Mouse (Mus musculus) naive thymus-derived CD4-positive, alpha-beta T cell, adult 2 months (primary cell): ENCODE results near the gene Usp13.

Experiments
- DNase-seq: peaks from one replicate; pipeline ENCODE4 v3.0.0-alpha.2; 2011; ENCODE audit warnings: low read depth

Usp13 gene

GRCm38 (mm10) chr3:32939802-32940501 lies 122.6 kb downstream of the Usp13 start:
- DNase-seq: no peak

GRCm38 (mm10) chr3:32947486-32947885 lies 130.1 kb downstream of the Usp13 start:
- DNase-seq: no peak

- no peak for DNase-seq
These were observed 134.0 kb downstream of the Usp13 start for GRCm38 (mm10) chr3:32951382-32951781.

GRCm38 (mm10) chr3:32961494-32961893 lies 144.1 kb downstream of the Usp13 start:
- DNase-seq: no peak

- no peak for DNase-seq
These were observed 148.2 kb downstream of the Usp13 start for GRCm38 (mm10) chr3:32965528-32965927.

- DNase-seq: no peak
These were observed 151.5 kb downstream of the Usp13 start for GRCm38 (mm10) chr3:32968671-32969425.

GRCm38 (mm10) chr3:32970257-32970656 lies 152.9 kb downstream of the Usp13 start:
- DNase-seq: no peak

GRCm38 (mm10) chr3:32979238-32979637 lies 161.9 kb downstream of the Usp13 start:
- no peak for DNase-seq

- DNase-seq: no peak
These were observed 162.6 kb downstream of the Usp13 start for GRCm38 (mm10) chr3:32979981-32980380.

- no peak for DNase-seq
These were observed 167.8 kb downstream of the Usp13 start for GRCm38 (mm10) chr3:32985141-32985540.
